Mouse (Mus musculus) testis, postnatal 14 days (tissue): ENCODE data around the gene Wdr3.

Experiments
- DNase-seq: peaks from one replicate; pipeline ENCODE4 v3.0.0; 2021; ENCODE audit warnings: low spot score

Wdr3 gene

DNA sequence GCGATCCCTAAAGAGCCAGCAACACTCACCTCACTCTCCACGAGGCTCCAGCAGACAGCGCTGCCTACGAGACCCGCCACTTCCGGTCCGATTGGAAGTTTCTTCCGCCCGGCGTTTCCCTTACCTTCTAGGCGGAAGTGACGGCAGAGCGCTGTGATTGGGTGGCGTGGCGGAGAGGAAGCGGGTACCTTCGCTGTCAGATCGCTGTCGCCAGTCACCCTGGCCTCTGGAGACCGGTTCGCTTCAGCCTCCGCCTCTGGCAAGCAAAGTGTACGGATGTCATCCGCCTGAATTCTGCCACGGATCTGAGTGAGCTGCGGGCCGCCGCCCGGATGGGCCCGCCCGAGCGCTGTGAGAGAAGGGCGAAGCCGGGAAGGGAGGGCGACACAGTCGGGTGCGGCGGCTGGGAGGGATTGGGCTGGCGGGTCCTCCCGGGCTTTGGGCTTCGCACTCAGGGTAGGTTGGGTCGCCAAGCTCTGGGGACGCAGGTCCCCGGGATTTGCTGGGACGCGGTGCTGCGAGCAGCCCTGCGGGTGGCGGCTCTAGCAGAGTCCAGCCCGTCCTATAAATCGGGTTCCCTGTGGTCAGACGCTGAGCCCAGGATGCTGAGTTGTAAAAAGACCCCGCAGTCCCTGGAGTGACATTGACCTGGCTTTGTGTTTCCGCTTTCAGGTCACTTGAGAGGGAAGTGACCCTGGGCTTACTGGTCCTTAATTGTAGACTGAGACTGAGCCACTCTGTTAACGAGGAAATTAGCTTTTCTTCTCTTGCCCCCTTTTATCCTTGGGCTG, at the start of gene Wdr3, which contains the start of gene Gdap2:
Gene Wdr3, minus strand, starts transcription at position 93 of the 791 bp plus-strand sequence.
Gene Gdap2, plus strand, starts transcription at position 67 of the 791 bp plus-strand sequence.
- peak; percentile 92 for DNase-seq

DNA sequence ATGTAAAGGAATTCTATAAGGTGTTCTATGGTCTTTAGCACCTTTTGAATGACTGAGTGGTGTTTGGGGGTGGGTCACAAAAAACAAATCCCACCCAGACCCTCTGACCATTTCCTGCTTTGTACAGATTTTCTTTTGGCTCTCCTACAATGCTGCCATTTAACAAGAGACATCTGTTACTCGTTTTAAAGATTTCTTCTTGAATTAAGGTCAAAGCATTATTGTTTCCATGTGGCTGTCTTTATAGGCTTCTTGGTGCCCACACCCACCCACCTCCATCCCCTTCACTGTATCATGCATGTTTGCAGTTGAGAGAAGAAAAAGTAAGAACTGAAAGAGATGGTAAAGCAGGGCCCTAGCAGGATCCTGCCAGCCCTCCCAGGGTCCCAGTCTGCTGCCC, 44.8 kb upstream of the Wdr3 start:
- no peak for DNase-seq

DNA sequence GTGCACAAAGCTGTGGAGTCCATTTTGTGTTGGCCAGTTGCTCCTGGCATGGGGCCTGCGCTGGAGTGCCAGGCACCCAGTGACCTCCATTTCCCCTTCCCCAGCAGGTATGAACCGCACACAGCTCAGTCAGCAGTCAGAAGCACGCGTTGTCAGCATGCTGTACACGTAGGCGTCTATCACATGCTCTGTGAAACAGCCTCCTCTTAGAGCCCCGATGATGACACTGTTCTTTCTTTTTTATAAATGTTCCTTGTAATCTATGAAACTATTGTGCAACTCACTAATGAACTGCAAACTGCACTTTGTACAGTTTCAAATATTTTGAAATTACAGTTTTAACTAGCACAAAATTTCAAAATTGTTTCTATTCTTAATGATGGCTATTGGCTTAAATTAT, 39.3 kb upstream of the Wdr3 start:
- no peak for DNase-seq

DNA sequence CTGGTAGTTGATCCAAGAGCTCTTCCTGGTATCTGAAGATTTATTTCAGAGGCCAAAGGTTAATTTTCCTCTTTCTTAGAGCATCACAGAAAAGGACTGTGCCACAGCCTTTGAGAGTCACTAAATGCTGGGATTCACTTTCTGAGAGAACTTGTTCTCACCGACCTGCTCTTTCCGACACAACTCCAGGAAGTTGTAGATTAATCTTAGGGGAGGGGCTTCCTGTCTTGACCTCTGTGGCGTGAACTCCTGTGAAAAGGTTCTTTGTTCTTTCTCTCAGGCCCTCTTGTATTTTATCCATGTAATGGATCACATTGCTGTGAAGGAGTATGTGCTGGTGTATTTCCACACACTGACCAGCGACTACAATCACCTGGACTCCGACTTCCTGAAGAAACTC, 32.0 kb upstream of the Wdr3 start:
- DNase-seq: no peak

DNA sequence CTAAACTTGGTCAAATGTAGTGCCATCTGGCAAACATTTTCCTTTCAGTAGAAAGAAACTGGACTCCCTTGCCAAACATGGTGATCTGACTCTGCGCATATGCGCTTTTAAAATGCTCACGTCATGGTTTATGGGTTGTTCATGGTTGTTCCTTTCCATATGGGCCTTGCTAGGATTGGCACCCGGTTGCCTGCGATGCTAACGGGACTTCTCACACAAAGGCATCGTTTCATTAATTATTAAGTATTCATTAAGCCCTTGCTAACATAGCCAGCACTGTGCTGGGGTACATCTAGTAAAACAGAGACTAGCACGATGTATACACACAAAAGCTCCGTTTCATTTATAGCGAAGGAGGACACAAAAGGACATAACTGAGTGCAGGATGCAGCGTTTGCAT, 27.7 kb upstream of the Wdr3 start:
- no peak for DNase-seq

DNA sequence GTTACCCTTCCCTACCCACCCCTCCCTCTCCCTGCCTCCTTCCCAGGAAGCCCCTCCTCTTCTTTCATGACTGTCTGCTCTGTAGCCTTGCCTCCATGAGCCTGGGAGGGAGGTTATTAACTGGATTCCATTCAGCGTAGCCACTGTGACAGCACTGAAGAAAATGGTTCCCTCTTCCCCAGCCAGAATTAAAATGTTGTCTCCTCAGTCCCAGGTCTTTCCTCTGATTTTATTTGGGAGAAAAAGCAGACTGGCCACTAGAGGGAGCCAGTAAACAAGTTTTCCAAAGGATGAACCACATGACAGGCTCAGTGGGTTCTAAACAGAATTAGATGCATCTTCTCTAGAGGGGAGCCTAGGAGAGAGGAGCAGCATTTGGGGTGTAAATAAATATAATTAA, 27.2 kb upstream of the Wdr3 start:
- peak; percentile 31 for DNase-seq

DNA sequence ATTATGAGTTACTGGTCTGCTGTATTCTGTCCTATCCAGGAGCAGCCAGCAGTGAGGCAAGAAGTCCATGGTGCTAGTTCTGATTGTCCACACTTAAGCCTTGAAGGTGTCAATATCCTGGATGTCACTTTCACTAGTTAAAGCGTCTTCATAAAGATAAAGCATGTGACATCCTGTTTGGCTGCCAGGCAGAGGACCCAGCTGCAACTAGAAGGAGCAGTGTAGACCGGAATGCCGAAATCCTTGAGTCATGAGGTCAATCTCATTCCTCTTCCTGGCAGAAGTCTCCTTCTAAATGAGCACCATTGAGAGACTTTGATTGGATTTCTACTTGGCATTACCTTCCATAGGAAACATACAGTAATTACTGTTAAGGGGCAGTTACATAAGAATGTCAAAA, 18.3 kb upstream of the Wdr3 start:
- no peak for DNase-seq

DNA sequence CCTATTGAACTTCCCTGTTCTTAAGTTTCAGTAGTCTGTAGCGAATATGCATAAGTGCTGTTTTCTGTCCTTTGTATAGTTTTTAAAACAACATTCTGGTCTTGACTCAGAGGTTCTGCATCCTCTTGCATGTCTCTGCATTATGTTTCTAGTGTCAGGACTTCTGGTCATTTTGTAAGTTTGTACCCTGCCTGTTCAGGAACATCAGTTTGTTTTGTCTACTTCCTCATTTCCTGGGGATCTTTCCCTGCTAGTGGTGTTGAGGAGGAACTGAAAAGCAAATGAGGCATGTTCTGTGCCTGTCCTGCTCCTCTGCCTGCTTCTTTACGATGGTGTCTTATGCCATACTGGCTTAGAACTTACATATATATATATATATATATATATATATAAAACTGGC, 13.8 kb upstream of the Wdr3 start:
- DNase-seq: no peak

DNA sequence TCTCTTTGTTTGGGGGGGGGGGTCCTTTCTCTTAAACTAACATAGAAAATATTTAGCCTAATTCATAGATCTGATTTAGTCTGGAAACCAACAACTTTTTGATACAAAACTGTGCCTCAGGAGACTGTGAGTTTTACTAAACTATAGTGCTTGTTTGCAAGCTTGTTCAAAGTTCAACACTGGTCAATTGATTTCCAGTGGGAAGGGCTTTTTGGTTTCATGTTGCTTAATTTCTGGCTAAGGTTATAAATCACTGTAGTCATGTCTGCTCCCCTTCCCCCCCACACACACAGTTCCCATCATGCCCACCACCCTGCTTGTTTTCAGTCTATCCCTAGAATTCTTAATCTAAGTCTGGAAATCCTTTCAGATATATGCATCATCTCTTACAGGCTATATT, 2.8 kb upstream of the Wdr3 start:
- DNase-seq: no peak

DNA sequence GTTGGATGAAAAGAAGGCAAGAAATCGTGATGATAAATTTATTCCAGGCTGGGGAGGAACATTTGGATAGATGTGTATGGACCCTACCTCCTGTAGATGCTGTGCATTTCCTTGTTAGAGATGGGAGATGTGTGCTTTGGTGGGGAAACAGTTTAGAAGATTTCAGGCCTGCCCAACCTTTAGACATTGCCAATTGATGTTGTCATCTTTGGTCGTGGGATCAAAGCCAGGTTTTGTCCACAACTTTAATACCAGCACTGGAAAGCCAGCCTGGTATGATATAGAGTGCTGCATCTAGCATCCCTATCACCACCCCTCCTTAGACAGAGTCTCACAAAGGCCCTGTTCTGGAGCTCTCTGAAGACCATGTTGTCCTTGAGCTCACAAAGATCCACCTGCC, 1.3 kb upstream of the Wdr3 start:
- no peak for DNase-seq

DNA sequence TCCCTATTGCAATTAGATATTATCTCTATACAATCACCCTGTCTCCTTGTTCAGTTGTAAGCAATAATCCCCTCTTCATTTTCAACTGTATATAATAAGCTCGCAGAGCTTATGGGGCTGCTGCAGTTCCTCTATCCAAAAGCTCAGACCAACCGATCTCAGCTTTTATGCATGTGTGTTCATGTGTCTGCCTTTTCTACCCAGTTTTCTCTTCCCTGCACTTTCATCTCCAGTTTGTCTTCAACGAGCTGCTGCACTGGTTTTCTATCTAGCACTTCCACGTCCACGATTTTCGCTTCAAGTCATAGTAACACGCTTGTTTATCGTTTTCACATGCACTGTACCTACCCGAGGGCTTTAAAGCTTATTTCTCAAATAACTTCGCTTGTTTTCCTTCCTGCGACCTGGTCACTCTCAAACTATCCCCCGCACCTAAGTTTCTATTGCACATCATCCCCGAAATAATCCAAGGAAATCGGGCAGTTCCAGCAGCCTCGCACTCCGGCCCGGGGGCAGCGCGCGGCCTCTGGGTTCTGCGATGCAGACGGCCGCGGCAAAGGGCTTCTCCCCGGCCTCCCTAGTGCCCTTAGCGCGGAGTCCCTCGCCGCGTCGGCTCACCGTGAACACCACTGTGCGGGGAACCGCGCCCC, 417 bp downstream of the Wdr3 start:
- DNase-seq: no peak

DNA sequence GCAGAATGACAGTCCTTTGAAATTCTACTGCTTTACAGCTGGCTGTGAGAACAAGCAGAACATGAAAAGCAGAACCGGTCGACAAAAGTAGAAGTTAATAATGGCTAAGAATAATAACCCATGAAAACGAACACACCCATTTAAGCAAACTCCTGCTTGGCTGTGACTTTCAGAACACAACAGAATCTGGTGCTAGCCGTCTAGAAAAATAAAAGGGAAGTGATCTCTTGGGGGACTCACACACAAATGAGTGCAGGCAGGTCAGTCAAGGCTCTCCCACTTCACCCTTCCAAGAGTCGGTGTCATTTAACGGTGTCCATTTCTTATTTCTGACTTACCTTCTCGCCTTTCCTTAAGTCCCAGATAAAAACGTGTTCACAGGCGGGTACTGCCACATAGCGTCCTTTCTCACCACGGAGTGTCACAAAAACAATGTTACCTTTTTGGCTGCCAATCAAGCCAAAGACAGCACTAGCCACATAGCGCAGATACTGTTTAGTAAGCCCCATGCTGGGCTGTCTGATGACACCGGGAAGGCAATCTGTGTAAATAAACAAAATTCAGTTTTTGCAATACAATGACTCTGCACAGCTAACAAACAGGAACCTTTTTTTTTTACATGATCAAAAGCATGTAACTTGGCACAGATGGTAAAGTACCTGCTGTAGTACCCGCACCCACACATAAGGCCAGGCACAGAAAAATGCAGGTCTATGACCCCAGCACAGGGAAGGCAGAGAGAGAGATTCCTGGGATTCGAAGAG, 1.3 kb downstream of the Wdr3 start:
- DNase-seq: no peak

DNA sequence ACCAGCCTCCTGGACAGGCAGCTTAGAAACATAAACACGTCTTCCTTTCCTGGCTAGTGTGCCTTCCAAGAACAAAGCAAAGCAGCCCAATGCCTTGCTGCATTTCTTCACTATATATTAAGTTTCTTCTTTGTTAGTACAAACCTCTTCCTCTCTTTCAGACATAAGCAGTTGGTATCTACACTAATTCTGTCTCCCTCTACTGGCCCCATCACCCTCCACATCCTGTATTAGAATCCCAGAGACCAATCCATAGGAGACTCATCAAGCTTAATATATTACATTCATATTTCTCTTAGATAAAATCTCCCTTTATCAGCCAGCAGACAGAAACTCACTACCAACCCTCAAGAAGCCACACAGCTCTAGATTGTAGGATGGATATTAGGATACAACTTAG, 39.8 kb downstream of the Wdr3 start:
- DNase-seq: no peak

DNA sequence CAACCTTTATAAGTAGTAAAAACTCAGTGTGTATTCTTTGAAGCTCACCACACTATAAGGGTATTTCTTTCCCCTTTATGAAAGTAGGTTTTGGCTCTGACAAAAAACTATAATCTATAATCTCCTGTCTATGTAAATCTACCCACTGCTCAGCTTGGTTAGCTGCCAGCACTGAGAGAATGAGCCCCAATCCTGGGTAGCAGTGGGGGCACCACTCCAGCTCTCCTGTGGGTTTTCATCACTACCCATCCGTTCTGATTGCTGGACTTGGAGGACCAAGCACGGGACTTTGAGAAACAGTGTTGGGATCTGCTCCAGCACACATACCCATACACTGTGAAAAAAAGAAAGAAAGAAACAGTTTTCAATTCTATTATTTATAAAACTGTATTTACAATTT, 40.2 kb downstream of the Wdr3 start:
- DNase-seq: no peak

DNA sequence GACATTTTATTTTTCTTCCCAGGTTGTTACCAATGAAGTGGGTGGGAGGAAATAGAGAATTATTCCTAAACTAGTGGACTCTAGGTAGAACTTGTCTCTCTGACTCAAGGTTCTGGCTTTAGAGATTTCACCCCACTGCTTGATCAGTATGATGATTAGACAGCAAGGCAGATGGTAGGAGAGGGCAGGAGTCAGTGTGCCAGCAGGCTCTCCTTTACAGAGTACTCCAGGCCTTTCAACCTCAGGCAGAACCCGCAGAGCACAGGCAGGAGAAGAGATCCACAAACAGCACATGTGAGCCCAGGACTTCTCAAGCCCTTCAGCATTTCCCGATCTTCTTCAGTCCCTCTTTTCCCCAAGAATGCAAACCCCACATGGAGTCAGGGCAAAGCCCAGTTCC, 43.5 kb downstream of the Wdr3 start:
- no peak for DNase-seq

DNA sequence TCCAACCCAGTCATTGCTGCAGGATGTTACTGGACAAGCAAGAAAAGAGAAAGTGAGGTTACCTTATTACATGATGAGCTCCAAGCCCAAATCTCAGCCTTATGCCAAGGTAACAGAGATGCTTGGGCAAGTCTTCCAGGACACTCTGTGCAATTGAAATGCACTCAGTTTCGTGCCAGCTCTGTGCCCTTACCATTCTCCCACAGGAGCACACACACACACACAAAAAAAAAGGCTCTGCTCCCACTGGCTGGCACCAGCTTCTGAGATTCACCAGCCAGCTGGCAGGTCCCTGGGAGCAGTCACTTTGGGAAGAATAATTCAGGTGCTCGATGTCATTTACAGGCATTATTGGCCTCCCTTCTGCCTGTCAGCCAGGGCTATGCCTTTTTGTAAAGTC, 55.5 kb downstream of the Wdr3 start:
- DNase-seq: no peak

DNA sequence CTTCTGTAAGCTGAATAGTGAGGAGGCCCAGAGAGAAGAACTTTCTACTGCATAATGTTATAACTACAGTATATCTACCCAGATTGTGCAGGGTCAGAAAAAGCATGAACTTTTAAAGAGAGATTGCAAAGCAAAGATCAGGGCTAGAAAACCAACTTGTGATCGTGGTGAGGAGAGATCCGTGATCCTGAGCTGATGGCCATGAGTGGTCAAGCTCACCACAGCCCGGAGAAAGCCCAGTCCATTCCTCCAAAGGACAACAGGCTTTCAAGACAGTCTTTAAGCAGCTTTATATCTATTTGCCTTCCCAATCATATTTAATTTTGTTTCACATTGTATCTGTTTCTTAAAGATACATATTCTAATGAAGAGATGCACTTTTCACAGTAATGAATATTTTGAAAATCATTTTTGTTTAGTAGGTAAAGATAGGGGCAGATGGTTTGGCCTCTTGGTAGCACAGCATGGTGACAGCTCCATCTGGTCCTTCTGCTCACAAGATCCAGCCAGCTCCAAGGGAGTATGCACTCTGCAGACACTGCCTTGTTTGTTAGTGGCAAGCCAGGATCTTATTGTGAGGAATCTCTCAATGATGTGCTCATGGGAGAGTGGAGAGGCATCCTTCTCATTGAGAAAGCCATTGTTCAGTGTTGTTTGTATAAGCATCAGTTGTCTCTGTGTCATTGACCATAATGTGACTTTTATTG, 59.7 kb downstream of the Wdr3 start:
- DNase-seq: no peak
